Mouse (Mus musculus) kidney, postnatal 0 days (tissue): ENCODE measurements around the gene Unc5b. TPM values are rescaled to one million over a fixed set of nuclear protein-coding genes. Genes with fewer than 3 reads are reported as not detected.

Experiments
- ATAC-seq: fragments of 200-750 bp; cut with Nextera tagmentation; replicated peaks from 2 replicates; pipeline ENCODE4 v1.8.0; 2017; ENCODE audit warnings: low read depth, moderate number of reproducible peaks, moderate TSS enrichment, moderate library complexity; ENCODE audit not compliant: low FRiP score
- DNase-seq: peaks from one replicate; pipeline ENCODE4 v3.0.0-alpha.2; 2016; ENCODE audit warnings: low spot score
- H3K27ac ChIP-seq: fragments of 300-500 bp; sonication (generic); 2 replicates; pipeline ENCODE4 v1.5.1; 2014; ENCODE audit warnings: mild to moderate bottlenecking
- H3K27me3 ChIP-seq: fragments of 300-500 bp; sonication (generic); 2 replicates; pipeline ENCODE4 v1.6.1; 2014; ENCODE audit warnings: low read length, mixed read lengths; ENCODE audit not compliant: insufficient read depth
- H3K36me3 ChIP-seq: fragments of 300-500 bp; sonication (generic); 2 replicates; pipeline ENCODE4 v1.6.1; 2014; ENCODE audit warnings: low read length, mixed read lengths; ENCODE audit not compliant: insufficient read depth
- H3K4me1 ChIP-seq: fragments of 300-500 bp; sonication (generic); replicated peaks from 2 replicates; pipeline ENCODE4 v1.6.1; 2014; ENCODE audit warnings: antibody characterized with exemption, low read length, mixed read lengths; ENCODE audit not compliant: insufficient read depth
- H3K4me2 ChIP-seq: fragments of 300-500 bp; sonication (generic); 2 replicates; pipeline ENCODE4 v1.6.1; 2014; ENCODE audit warnings: mild to moderate bottlenecking, low read length, moderate library complexity, mixed read lengths
- H3K4me3 ChIP-seq: fragments of 300-500 bp; sonication (generic); replicated peaks from 2 replicates; pipeline ENCODE4 v1.5.1; 2014; ENCODE audit warnings: low read depth, low read length
- H3K9ac ChIP-seq: fragments of 300-500 bp; sonication (generic); 2 replicates; pipeline ENCODE4 v1.6.1; 2014; ENCODE audit warnings: low read depth, low read length
- H3K9me3 ChIP-seq: fragments of 300-500 bp; sonication (generic); replicated peaks from 2 replicates; pipeline ENCODE4 v1.6.1; 2016; ENCODE audit warnings: low read length, inconsistent platforms, mixed read lengths
- CTCF ChIP-seq: IDR thresholded peaks from 2 replicates; pipeline ENCODE4 v1.5.1; 2016; ENCODE audit warnings: antibody characterized with exemption, low read depth, mild to moderate bottlenecking, moderate library complexity
- WGBS: fragments of 180-500 bp; shearing (Covaris S2); extraction: QIAGEN DNeasy Blood & Tissue Kit; methylation state at CpG from one replicate; pipeline ENCODE4 v1.1.7; 2014; 5-methylcytosine and 5-hydroxymethylcytosine counted together
- polyA plus RNA-seq: library from polyadenylated mRNA; unstranded; fragments of >200 nt; fragmentation: Nextera tagmentation; extraction: Ambion mirVana; gene quantifications from 2 replicates; pipeline ENCODE4 v1.2.1, GENCODE M21; 2015

Unc5b gene
- polyA plus RNA-seq, 1 experiment from 2014 or later = 7.8 TPM

DNA sequence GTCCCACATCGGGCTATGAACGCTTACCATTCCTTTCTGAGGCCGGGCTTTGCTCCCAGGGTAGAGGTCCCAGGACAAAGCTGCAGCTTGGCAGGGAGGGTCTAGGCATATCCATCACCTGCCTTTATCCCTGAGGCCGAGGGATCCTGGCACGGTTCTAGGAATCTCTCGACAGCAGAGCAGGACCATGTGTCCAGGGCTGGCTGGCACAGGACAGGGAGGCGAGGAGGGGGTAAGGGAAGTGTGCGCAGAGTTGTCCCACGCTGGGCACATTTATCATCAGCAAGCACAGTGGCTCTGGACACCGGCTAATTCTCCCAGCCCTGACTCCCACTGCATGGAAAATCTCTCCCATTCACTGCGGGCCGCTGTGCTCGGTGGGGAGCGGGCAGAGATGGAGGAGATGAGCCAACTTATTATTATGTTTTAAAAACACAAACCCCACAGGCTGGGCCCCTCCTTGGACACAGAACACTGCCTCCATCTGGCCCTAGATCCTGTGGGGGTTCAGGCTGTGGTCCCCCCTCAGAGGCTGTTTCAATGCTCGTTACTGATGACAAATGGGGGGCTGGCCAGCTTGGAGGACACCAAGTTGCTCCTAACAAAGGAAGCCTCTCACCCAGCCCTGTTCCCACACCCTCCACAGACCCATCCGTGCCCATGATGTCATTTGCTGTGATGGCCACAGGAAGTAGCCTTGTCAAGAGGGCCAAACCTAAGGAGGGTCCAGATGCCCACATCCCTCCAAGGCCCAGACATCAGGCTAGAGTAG, 43.9 kb downstream of the Unc5b start:
- Histone ChIP-seq H3K4me1 (no peaks in the 10 kb centered on the region; the same call in 1 of the 2 replicates), H3K27me3 (no peaks in the 10 kb centered on the region), H3K27ac (no peak overlapping the region), H3K9ac (no peak overlapping the region), H3K9me3 (no peaks in the 10 kb centered on the region), H3K36me3 (no peaks in the 10 kb centered on the region), H3K4me3 (no peak overlapping the region), H3K4me2 (no peak overlapping the region)
- no peak for TF ChIP-seq CTCF
- ATAC-seq = no peak
- WGBS = 80% methylated on average over 15 of the region's 16 CpGs
- DNase-seq = no peak

- WGBS = 59% methylated on average over 2 of the region's 2 CpGs
- Histone ChIP-seq H3K4me3 (no peak overlapping the region), H3K9ac (no peak overlapping the region), H3K36me3 (no peaks in the 10 kb centered on the region), H3K27me3 (no peaks in the 10 kb centered on the region), H3K4me2 (no peak overlapping the region), H3K27ac (no peak overlapping the region), H3K9me3 (no peaks in the 10 kb centered on the region), H3K4me1 (no peaks in the 10 kb centered on the region; the same call in 1 of the 2 replicates)
- ATAC-seq = no peak
- TF ChIP-seq CTCF = no peak
- no peak for DNase-seq
Measured at GRCm38 (mm10) chr10:60783608-60784007, 47.8 kb downstream of the Unc5b start.

GRCm38 (mm10) chr10:60779628-60780027, 51.8 kb downstream of the Unc5b start:
- H3K4me1 ChIP-seq = no peaks in the 10 kb centered on the region
- H3K9me3 ChIP-seq = no peaks in the 10 kb centered on the region
- 7% methylated on average over 9 of the region's 9 CpGs for WGBS
- H3K27me3 ChIP-seq = no peaks in the 10 kb centered on the region
- H3K27ac ChIP-seq = no peak overlapping the region
- H3K36me3 ChIP-seq = 0 out of 2 replicates have a peak, but pooled peaks cover 14% of the 10 kb centered on the region
- H3K4me3 ChIP-seq = no peak overlapping the region
- H3K9ac ChIP-seq = no peak overlapping the region
- peak; percentile 48 for ATAC-seq
- H3K4me2 ChIP-seq = no peak overlapping the region
- TF ChIP-seq CTCF = peak; percentile 99
- peak; percentile 83 for DNase-seq

DNA sequence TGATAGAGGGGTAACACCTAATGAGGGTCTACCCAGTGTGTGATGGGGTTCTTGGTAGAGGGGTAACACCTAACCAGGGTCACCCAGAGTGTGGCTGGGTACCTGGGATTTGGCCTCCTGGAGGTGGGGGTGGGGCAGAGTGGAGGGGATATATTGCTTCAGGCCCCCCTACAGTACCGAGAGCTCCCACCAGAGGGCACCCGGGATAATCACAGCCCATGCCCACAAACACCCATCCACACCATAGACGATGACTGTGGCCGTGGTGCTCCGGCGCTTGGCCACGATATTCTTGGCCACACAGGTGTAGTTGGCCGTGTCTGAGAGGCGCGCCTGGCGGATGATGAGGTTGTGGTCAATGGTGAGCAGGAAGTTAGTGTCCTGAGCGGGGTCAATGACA, 52.8 kb downstream of the Unc5b start:
- H3K4me2 ChIP-seq = no peak overlapping the region
- no peaks in the 10 kb centered on the region for H3K9me3 ChIP-seq
- TF ChIP-seq CTCF = peak; percentile 78
- 64% methylated on average over 12 of the region's 12 CpGs for WGBS
- no peaks in the 10 kb centered on the region for H3K27me3 ChIP-seq
- no peak for ATAC-seq
- H3K27ac ChIP-seq = no peak overlapping the region
- 0 out of 2 replicates have a peak, but pooled peaks cover 16% of the 10 kb centered on the region for H3K36me3 ChIP-seq
- H3K4me1 ChIP-seq = no peaks in the 10 kb centered on the region
- DNase-seq = peak; percentile 40
- no peak overlapping the region for H3K9ac ChIP-seq
- H3K4me3 ChIP-seq = no peak overlapping the region

- no peak overlapping the region for H3K4me2 ChIP-seq
- WGBS = 78% methylated on average over 6 of the region's 6 CpGs
- ATAC-seq = no peak
- no peaks in the 10 kb centered on the region for H3K27me3 ChIP-seq
- TF ChIP-seq CTCF = peak; percentile 72
- peak; percentile 44 for DNase-seq
- no peak overlapping the region for H3K9ac ChIP-seq
- H3K27ac ChIP-seq = no peak overlapping the region
- H3K9me3 ChIP-seq = no peaks in the 10 kb centered on the region
- no peak overlapping the region for H3K4me3 ChIP-seq
- no peaks in the 10 kb centered on the region for H3K4me1 ChIP-seq
- peaks cover 19% of the 10 kb centered on the region; the same call in 1 of the 2 replicates for H3K36me3 ChIP-seq
Measured at GRCm38 (mm10) chr10:60775473-60775872, 55.9 kb downstream of the Unc5b start.

- Histone ChIP-seq H3K36me3 (peaks cover 23% of the 10 kb centered on the region; the same call in 1 of the 2 replicates), H3K9ac (no peak overlapping the region), H3K4me1 (no peaks in the 10 kb centered on the region), H3K4me2 (no peak overlapping the region), H3K27ac (no peak overlapping the region), H3K4me3 (no peak overlapping the region), H3K27me3 (no peaks in the 10 kb centered on the region), H3K9me3 (no peaks in the 10 kb centered on the region)
- DNase-seq = no peak
- 97% methylated on average over 13 of the region's 13 CpGs for WGBS
- no peak for ATAC-seq
- TF ChIP-seq CTCF = no peak
Measured at GRCm38 (mm10) chr10:60774616-60775015, 56.8 kb downstream of the Unc5b start.
